Mouse (Mus musculus) brain, adult 2 months (tissue): ENCODE measurements around the gene Cacna1c.

Source experiments
- DNase-seq: peaks from one replicate; pipeline ENCODE4 v3.0.0; 2011; ENCODE audit warnings: low read depth, low spot score

The Cacna1c gene

DNA sequence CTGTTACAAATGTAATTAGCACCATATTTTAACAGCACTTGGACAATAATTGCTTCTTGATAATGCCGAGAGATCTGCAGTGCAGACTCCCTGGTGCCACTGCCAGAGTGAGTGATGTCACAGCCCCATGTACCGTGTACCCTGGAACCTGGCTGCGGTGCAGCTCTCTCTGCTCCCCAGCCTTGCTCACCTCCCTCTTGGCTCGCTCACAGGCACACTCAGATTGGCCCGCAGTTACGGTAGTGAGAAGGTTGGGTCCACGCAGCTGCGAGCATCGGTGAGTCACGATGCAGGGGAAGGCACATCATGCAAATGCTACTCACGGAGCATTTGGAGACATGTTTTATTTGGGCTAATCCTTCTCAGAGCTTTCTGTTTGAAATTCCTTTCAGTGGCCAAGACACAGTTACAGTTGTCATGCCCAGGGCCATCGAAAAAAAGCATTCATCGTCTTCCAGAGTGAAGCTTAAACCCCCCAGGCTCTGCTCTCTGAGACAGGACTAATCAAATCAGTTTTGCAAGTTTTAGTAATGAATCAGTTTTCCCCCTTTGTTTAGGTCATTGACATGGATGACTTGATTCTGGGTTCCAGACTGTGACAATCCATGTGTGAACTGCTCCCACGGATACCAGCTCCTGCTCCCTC lies 484.4 kb downstream of the Cacna1c start:
- DNase-seq = peak; percentile 90

DNA sequence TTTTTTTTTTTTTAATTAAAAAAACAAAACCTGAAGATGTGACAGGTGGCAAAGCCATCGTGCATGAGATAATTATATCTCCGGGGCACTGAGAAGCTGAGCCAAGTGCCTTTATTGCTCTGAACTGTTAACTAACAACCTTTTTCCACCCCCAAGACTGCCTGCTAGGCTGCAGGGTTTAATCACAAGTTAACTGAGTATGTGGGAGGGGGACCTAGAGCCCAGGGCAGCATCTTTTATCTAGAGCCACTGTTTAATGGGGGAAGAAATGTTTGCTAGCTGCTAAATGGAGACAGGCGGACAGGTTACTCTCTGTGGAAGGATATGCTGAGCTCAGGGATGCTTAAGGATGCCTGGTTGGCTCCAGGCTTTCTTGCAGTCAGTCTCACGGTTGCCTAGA lies 489.2 kb downstream of the Cacna1c start:
- DNase-seq = peak; percentile 86

DNA sequence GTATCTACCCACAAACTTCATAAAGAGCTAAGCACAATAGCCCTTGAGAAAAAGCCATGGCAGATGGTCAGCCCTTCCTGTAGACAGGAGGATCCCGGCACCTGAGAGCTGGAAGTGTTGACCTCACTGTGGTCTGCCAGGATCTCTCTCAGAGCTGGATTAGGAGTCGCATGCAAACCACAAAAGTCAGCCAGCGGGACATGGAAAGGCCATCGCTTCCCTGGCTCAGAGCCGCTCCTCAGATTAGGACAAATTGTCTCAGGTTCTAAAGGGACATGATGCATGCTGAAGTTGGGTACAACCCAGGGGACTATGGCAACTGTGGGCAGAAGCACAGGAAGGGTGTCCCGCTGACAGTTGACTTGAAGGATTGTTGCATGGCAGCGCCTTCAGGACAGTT lies 490.4 kb downstream of the Cacna1c start:
- DNase-seq = peak; percentile 96

DNA sequence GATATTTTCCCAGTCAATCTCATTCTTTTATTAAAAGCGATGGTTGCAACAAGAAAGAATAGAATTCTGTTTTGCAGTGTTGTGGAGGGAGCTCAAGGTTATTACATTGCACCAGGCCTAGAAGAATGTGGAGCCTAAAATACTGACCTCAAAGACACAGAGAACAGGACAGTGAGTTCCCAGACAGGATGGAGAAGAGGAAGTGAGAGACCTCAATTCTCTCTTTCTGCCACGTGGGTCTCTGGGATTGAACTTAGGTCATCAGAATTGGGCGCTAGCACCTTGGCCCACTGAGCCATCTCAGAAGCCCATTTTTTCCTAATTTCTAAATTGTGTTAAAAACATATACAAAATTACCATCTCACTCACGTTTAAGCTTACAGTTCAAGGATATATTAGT lies 501.6 kb downstream of the Cacna1c start:
- DNase-seq = no peak

DNA sequence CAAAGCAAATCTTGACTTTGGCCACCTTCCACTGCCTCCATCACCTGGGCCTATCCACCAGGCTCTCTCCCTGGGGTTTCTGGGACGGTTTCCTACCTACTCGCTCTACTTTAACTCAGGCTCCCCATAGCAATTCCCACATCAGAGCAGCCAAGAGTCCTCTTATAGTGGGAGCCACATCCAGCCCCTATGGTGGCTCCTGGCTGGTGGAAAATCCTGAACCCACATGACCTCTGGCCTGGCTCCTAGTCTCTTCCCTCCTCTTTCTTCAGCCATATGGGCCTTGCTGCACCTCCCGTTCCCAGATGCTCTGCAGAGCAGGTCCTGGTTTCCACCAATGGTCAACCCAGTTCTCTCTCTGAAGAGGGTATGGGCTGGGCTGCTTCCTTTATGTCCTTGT lies 506.8 kb downstream of the Cacna1c start:
- no peak for DNase-seq

DNA sequence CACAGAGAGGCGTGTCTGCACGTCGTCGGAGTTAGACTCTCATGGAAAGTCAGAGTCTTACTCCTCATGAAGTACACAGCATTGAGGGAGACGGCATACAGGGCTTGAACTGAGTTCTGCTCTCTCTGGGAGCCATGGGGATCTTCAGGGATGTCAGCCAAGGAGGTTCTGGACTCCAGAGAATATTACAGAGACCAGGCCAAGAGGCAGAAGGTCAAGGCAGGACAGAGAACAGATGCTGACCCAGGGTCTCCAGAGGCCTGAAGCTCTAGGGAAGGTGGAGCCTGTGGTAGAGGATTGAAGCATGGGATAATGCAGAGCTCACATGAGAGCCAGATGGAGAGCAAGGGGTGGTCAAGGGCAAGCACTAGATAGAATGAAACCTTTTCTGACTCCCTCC lies 507.4 kb downstream of the Cacna1c start:
- no peak for DNase-seq

DNA sequence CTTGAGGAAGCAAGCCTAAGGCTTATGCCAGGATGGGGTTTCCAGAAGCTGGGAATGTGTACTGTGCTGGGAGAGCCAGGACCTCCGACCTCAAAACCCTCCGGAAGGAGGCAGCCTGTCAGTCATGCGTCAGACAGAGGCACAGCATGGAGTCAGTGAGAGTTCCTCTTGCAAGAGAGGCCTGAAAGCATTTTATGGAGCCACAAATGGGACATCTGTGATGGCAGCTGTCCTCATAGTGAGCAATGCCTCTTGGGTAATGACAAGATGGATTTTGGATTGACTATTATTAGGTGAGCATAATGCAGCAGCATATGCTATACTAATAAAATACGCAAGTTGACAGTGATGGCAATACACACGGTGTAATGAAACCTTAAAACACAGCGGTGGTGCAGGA lies 515.4 kb downstream of the Cacna1c start:
- DNase-seq = peak; percentile 88

DNA sequence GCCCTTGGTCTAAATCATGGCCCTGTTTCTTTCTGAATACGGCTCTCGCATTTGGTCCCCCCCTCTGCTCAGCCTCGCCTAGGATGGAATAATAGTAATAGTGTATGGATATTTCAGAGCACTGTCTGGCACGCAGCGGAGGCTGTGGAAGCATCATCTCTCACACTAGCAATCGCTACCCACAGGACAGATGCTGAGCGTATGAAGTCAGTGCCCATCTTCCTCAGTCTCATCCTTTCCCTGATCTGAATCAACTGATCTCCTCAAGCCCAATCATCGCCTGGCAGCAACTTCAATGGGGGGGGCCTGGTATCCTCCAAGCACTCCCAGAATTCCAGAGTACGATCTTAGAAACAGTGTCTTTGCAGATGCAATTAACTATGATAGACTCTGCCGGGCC lies 518.2 kb downstream of the Cacna1c start:
- DNase-seq = peak; percentile 76

DNA sequence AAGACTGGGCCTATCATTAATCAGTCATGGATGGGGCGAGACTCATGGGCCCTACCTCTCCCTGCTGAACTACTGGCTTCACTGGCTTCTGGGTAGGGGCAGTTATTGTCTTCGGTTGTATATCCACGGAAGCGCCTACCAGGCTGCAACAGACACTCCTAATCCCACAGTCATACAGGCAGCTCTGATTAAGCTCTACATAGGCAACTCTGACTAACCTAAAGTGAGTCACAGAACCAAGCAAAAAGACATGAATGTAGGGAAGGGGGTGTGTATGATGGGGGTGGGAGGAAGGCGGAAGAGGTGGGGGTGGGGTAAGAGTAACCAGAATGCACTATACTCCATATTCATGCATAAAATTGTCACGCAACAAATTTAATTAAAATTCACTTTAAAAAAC lies 518.9 kb downstream of the Cacna1c start:
- DNase-seq = peak; percentile 79

DNA sequence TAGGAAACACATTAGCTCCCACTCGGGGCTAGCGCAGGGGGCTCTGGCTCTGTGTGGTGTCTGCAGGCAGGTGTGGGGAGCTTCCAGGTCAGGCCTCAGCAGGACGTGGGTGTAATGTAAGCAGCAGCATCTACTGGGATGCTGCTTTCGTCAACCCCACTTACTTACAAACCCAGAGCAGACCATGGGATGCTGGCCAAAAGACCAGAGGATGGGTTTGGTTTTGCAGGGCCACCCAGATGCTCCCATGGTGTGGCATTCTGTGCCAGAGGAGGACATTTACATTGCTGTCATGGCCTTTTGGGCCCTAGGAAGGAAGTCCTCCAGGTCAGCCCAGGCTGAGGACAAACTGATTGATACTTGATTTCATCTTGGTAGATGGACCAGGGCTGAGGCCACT lies 521.4 kb downstream of the Cacna1c start:
- DNase-seq = no peak

DNA sequence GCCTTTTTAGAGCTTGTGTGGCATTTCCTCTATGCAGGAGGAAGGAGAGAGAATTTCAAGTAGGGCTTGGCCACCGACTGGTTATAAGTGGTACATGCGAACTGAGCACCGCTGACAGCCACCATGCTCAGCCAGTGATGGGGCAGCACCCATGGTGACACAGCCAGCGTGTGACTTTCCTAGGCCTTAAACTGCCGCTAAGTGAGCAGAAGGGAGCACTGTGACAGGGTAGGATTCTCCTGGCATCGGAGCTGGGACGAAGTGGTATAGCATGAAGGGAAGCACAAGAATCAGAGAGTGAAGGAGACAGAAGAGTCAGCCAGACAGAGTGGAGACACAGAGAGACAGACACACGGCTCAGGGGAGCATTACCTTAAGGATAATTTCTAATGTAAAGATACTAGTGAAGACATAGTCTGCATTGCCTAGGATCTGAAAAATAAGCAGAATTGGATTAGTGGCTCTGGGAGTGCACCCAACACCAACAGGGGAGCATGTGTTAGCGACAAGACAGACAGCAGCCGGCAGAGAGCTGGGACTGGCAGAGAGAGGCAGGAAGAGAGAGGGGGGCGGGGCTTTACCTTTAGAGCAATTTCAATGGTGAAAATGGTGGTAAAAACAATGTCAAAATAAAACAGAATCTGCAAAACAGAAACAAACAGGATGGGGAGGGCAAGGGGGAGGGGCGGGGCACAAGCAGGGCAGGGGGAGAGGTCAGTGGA lies 522.1 kb downstream of the Cacna1c start:
- peak; percentile 74 for DNase-seq

DNA sequence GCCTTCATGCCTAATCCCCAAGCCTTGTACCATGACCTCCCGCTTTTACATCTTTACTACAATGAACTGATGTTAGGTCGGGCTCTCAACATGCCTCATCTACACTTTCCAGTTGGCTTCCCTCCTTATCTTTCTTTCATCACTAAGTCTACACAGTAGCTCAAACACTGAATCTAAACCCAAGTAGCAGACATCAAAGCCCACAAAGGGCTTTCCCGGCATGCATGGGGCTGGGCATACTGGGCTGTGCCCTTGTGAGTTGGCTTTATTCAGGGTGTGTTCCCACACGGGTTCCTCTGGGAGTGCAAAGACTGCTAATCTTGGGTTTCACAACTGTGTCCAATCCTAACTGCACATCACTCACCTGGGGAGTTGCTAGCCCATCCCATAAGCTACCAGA lies 542.9 kb downstream of the Cacna1c start:
- DNase-seq = no peak

DNA sequence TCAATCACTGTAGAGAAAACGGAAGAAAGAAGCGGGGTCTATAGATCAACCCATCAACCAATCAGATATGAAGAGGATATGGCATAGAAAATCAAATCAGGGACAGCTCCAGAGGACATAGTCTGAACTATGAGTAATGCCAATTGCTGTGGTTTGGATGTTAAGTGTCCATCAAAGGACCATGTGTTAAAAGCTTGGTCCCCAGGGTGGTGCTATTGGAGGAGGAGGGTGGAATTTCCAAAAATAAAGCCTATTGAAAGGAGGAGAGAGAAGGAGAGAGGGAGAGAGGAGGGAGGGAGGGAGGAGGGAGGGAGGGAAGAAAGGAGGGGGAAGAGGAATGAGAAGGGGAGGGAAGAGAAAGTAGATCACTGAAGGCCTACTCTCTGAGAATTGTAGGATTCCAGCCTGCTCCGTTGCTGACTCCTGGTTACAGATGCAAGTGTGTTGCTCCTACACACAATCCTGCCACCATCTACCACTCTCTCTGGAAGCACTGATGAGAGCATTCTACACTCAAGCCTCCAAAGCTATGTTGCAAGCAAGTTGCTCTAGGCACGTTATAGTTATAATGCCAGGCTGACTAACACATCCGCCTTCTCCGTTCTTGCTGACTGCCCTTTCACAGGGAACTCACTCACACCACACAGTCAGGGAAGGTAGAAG lies 547.0 kb downstream of the Cacna1c start:
- peak; percentile 62 for DNase-seq

DNA sequence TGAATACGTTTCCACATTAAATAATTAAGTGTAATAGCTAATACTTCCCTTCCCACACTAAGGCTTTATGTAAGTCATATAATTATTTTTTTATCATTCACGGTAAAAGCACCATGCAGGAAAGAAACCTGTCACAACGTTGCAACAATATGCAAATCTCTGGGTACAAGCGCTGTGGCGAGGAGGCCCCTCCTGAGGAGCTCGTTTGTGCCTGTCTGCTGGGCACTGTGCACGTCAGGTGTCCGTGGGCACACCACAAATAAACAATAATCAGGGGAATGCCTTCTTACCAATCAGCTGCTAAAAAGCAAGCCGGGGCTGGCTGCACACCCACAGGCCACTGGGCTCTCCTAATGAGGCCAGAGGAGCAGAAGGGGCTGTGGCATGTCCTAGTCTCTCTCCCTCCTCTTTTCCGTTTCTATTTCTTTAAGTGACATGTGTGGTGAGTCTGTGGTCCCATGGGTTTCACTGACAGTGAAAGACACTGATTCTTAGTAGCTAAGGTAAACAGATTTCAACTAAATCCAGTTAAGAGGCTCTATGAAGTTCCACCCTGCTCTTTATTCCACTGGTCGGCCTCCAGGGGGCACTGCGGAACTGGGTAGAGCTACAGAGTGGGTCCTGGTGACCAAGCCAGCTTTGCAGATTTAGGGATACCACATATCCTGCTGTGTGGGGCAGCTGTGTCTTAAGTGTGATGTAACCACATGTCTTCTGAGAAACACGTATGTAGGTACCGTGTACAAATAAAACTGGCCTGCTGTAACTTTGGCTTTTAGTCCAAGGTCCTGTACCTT lies 549.8 kb downstream of the Cacna1c start:
- DNase-seq = peak; percentile 93

DNA sequence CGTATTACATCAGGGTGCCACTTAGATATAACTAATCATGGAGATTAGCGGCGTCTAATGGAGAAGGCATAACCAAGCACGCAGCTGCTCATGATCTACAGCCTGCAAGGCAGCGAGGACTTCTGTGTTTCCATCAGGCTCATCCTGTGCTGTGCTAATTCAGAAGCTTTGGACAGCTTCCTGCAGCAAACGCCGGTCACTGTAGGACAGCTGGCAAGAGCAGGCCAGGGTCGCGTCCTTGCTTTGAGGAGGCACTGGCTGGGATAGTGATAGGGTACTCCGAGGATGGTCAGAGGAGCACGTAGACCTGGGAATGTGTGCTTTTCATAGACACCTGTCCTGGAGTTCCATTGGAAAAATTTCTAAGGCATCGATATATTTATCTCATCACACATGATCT lies 551.4 kb downstream of the Cacna1c start:
- peak; percentile 32 for DNase-seq

DNA sequence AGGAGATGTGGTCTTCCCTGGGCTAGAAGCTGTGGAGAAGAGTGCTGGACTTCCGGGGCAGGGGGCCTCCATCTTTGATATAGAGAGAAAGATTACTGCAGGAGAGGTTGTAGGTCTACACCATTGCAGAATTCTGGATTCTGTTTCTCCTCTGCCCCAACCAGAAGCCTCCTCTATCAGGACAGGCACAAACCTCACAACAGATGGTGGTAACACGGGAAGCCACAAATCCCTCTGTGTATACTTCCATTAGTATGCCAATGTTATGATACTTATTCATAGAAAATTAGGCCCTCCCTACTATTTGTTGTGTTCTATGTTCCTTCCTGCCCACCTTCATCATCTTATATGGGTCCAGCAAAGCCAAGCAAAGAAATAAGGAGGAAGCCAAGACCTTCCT lies 552.7 kb downstream of the Cacna1c start:
- peak; percentile 49 for DNase-seq

DNA sequence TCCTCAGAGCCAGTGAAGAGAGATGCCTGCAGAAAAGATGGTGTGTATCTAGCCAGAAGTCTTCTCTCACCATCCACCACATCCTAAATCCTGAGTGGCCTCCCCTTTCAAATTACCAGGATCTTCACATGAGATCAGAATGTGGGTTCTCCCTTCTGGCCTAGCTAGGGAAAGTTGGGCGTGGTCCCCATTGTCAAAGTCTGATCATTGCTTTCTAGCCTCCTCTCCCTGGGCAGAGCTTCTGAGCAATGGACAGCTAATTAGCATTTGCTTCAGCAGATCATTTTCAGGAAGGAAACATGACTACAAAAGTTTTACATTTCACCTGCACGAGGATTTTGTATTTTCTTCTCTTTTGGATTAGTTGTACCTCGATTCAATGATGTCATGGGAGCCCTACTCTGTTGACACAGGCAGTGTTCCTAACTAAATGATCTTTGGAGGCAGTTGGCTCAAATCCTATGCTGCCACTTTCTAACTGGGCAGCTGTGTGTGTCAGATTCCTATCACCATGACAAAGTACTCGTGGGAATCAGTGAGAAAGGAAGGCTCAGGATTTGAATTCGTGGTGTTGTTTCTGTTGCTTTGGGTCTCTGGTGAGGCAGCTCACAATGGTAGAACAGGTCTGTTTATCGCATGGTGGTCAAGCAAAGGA lies 554.4 kb downstream of the Cacna1c start:
- no peak for DNase-seq

DNA sequence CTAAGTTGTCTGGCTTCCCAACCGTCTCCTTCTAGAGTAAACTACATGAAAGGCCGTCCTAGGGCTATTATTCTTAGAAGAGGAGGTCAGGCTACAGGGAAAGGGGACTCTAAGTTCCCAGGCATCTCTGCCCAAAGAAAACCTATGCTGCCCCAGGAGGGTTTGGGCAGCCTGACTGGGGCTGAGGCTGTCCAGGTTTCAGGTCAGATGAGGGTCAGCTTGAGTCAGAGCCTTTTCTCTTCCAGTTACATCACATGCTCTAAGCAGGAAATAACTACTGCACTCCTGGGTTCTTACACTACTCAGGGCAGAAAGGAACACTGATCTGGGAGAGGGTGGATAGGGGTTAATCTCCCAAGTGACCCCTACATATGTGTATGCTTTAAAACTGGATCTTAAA lies 556.4 kb downstream of the Cacna1c start:
- DNase-seq = no peak

DNA sequence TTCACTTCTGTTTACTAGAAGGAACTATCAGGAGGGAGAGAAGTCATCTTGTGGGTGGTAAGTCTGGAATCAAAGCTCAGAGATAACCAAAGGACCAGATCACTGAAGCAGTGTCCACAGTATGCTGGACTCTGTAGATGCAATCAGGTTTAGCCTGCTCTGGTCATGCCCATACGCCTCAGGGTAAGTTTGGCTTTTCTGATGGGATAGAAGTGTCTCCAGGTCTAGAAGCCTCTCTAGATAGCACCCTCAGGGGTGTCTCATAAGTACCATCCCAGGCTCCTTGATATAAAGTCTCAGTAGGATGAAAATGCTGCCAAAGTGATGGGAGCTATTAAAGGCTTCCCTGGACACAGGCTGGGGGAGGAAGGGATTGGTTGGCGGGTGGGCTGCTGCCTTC lies 557.3 kb downstream of the Cacna1c start:
- no peak for DNase-seq

DNA sequence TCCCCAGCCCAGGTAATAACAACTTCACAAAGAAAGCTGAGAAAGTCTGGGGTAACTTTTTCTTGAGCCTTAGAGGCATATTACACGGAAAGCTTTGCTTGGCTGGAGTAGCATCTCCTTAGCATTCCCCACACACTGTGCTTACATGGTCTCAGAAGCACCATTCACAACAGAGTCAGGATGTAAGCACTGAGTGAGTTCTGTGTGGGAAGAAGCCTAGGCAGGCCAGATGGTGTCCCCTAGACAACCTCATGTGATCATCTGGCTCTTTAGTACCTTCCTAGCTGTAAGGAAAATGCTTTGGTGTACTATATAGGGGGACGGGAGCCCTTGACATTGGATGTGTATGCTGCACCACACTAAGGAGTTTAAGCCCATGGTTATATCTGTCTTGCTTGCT lies 563.7 kb downstream of the Cacna1c start:
- DNase-seq = peak; percentile 76

DNA sequence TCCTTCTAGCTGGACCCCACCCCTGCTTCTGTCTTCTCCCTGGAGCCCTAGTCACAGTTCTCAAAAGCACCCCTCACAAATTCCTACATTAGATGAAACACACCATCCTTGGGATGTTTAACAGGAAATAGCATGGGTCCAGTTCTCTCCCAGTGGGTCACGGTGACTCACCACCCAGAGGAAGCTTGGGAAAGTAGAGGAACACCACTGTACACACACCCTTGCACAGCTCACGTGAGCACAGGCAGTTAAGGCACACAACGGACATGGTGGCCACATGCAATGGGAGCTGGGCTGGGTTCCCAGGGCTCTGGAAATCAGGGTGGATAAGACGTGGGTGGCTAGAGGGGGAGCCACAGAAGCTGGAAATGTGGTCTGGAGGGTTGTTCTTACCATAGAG lies 566.2 kb downstream of the Cacna1c start:
- no peak for DNase-seq

DNA sequence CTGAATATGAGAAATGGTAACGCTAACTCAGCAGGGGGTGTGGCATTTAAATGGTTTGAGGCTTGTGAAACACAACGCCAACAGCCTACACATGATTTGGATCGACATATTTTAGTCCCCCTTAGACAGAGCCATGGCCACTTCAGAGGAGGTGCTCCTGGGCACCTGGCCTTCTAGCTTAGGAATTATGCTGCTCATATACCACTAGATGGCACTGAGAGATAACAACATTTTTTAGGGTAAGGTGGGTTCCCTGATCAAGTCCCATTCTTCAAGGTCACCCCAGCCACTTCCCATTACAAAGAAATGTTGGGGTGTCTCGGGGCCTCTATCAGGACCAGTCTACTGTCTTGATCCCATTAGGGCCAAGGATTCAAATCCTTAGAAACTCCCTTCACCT lies 570.0 kb downstream of the Cacna1c start:
- peak; percentile 55 for DNase-seq
